Mouse (Mus musculus) lung, embryonic 16.5 days (tissue): ENCODE measurements around the gene Pigs. TPM values are rescaled to one million over a fixed set of nuclear protein-coding genes. Genes with fewer than 3 reads are reported as not detected.

Experiments used
- ATAC-seq: fragments of 200-750 bp; cut with Nextera tagmentation; 2 replicates; pipeline ENCODE4 v1.8.0; 2017; ENCODE audit warnings: low read depth, mild to moderate bottlenecking, moderate library complexity
- H3K27ac ChIP-seq: fragments of 300-500 bp; sonication (generic); 2 replicates; pipeline ENCODE4 v1.5.1; 2014; ENCODE audit warnings: mild to moderate bottlenecking, control low read depth, low read length
- H3K27me3 ChIP-seq: fragments of 300-500 bp; sonication (generic); 2 replicates; pipeline ENCODE4 v1.6.1; 2014; ENCODE audit warnings: low read depth, low read length, mixed read lengths; ENCODE audit not compliant: control insufficient read depth, insufficient read depth
- H3K36me3 ChIP-seq: fragments of 300-500 bp; sonication (generic); 2 replicates; pipeline ENCODE4 v1.6.1; 2014; ENCODE audit warnings: low read length; ENCODE audit not compliant: control insufficient read depth, insufficient read depth
- H3K4me1 ChIP-seq: fragments of 300-500 bp; sonication (generic); replicated peaks from 2 replicates; pipeline ENCODE4 v1.6.1; 2014; ENCODE audit warnings: low read length, mixed read lengths; ENCODE audit not compliant: control insufficient read depth, insufficient read depth
- H3K4me2 ChIP-seq: fragments of 300-500 bp; sonication (generic); 2 replicates; pipeline ENCODE4 v1.6.1; 2014; ENCODE audit warnings: low read depth, low read length, control low read depth
- H3K4me3 ChIP-seq: fragments of 300-500 bp; sonication (generic); 2 replicates; pipeline ENCODE4 v1.5.1; 2014; ENCODE audit warnings: mild to moderate bottlenecking, low read length, control low read depth
- H3K9ac ChIP-seq: fragments of 300-500 bp; sonication (generic); 2 replicates; pipeline ENCODE4 v1.6.1; 2014; ENCODE audit warnings: low read length, control low read depth
- H3K9me3 ChIP-seq: fragments of 300-500 bp; sonication (generic); 2 replicates; pipeline ENCODE4 v1.6.1; 2016; ENCODE audit warnings: low read length; ENCODE audit not compliant: control insufficient read depth
- WGBS: fragments of 180-500 bp; shearing (Covaris S2); extraction: QIAGEN DNeasy Blood & Tissue Kit; methylation state at CpG from one replicate; pipeline ENCODE4 v1.1.7; 2014; 5-methylcytosine and 5-hydroxymethylcytosine counted together
- polyA plus RNA-seq: library from polyadenylated mRNA; unstranded; fragments of >200 nt; fragmentation: Nextera tagmentation; extraction: Ambion mirVana; gene quantifications from 2 replicates; pipeline ENCODE4 v1.2.1, GENCODE M21; 2015

Pigs gene
- polyA plus RNA-seq, 1 experiment from 2014 or later = 84.8 TPM

DNA sequence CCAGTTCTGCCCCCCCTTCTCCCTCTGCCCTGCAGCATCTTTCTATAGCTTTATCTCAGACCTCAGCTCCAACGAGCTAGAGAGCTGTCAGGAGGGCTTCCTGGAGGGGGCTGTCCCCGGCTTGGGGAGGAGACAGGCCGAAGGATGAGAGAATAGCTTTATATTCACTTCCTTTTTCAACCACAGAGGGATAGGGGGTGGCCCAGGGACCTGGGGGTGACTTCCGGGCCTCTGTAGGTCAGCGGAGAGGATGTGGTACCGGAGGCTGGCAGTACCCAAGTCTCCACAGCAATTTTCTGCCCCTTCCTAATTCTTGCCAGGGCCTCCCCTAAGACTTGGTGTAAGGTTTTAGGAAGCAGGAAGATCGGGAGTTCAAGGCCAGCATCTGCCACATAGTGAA, 17.6 kb downstream of the Pigs start:
- no peak overlapping the region for H3K27ac ChIP-seq
- H3K4me1 ChIP-seq = peaks cover 25% of the 10 kb centered on the region
- H3K9me3 ChIP-seq = no peaks in the 10 kb centered on the region
- ATAC-seq = no peak
- H3K4me3 ChIP-seq = no peak overlapping the region
- H3K4me2 ChIP-seq = no peak overlapping the region
- H3K9ac ChIP-seq = no peak overlapping the region
- no peaks in the 10 kb centered on the region for H3K27me3 ChIP-seq
- 64% methylated on average over 7 of the region's 7 CpGs for WGBS
- no peaks in the 10 kb centered on the region for H3K36me3 ChIP-seq

DNA sequence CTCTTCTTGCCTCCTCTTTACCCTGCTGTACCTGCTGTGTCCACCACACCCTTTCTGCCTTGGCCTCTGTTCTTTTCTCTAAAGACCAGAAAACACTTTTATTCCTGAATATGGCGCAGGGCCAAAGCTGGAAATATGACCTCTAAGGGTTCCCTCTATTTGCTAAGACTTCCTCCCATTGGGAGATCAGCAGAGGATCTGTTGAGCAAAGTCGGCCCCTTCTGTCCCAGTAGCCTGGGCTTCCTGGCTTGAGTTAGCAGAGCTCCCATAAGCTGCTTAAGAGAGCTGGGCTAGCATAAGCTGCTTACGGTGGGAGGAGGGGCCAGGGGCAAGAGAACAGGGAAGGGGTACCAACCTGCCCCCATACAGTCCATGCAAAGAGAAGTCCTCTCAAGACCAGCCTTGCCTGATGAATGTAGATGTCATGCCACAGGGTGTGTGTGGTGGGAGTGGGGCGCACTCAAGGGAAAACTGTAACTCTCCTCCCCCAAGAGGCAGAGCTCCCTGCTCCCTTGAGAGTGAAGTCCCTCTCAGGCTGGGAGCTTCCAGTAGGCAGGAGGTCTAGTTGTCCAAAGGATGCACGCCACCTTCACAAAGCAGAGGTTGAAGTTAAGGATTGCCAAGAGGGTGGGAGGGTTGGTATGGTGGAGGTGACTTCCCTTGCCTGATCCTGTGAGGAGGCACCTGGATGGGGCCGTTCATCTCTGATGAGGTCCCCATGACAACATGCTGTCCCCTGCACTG, 18.3 kb downstream of the Pigs start:
- H3K4me1 ChIP-seq = peaks cover 25% of the 10 kb centered on the region
- no peak overlapping the region for H3K4me2 ChIP-seq
- 70% methylated on average over 6 of the region's 6 CpGs for WGBS
- no peak overlapping the region for H3K4me3 ChIP-seq
- no peak overlapping the region for H3K9ac ChIP-seq
- no peaks in the 10 kb centered on the region for H3K27me3 ChIP-seq
- no peaks in the 10 kb centered on the region for H3K36me3 ChIP-seq
- no peak overlapping the region for H3K27ac ChIP-seq
- ATAC-seq = no peak
- H3K9me3 ChIP-seq = no peaks in the 10 kb centered on the region

DNA sequence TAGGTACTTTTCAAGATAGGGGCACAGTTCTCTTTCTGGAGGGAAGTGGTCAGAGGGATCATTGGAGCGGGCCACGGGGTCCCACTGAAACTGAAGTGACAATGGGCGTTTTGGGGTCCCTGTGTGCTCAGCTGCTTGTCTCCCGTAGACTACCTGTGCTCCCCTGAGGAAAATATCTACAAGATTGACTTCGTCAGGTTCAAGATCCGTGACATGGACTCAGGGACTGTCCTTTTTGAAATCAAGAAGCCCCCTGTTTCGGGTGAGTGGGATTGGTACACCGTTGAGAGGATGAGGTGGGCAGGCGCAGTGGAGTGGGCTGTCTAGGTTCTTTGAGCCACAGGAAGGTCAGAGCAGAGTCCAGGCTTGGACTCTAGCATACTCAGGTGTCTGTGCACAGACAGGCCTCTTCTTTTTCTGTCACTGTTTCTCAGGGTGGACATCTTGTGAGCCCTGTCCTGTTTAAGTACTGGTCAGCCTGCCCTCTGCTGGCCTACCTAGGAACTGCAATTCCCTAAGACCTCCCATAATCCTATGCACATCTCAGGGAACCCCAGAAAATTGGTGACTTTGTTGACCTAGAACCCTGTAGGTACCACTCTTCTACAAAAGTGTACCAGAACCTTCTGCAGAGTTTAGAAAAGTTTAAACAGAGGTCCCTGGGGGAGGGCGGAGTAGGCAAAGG, 19.0 kb downstream of the Pigs start:
- Histone ChIP-seq H3K27me3 (no peaks in the 10 kb centered on the region), H3K4me3 (no peak overlapping the region), H3K9ac (no peak overlapping the region), H3K36me3 (no peaks in the 10 kb centered on the region), H3K9me3 (no peaks in the 10 kb centered on the region), H3K4me1 (peaks cover 25% of the 10 kb centered on the region), H3K27ac (no peak overlapping the region), H3K4me2 (no peak overlapping the region)
- ATAC-seq = 0 out of 2 replicates have a peak, but pooled peaks have one; percentile 16
- WGBS = 90% methylated on average over 10 of the region's 10 CpGs

DNA sequence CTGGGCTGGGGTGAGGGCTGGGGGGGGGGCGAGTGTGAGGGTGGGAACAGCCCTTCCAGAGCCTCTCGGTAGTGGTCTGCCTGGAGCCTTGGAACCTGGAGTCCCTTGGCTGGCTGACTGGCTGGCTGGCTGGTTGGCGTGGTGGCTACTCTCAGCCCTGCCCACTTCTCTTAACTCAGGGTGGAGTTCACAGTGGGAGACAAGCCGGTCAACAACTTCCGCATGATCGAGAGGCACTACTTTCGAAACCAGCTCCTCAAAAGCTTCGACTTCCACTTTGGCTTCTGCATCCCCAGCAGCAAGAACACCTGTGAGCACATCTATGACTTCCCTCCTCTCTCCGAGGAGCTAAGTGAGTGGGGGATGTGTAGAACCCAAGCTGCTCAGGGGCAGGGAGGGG, 19.7 kb downstream of the Pigs start:
- Histone ChIP-seq H3K4me3 (no peak overlapping the region), H3K27ac (no peak overlapping the region), H3K4me2 (no peak overlapping the region), H3K9me3 (no peaks in the 10 kb centered on the region), H3K9ac (no peak overlapping the region), H3K36me3 (no peaks in the 10 kb centered on the region), H3K27me3 (no peaks in the 10 kb centered on the region), H3K4me1 (peaks cover 25% of the 10 kb centered on the region)
- ATAC-seq = no peak
- WGBS = 75% methylated on average over 9 of the region's 9 CpGs

DNA sequence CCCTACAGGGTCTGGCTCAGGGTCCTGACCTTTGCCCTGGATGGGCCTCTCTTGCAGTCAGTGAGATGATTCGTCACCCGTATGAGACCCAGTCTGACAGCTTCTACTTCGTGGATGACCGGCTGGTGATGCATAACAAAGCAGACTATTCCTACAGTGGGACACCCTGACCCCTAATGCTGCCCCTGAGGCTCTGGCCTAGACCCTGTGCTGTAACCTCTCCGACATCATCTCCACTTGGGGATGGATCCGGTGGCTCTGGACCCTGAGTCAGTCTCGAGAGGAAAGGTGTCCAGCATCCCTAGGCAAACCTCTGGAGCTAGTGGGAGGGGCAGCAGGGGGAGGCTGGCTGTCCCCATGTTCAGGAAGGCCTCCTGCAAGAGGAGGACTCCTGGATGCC, 20.3 kb downstream of the Pigs start:
- Histone ChIP-seq H3K9me3 (no peaks in the 10 kb centered on the region), H3K9ac (no peak overlapping the region), H3K4me3 (no peak overlapping the region), H3K27ac (no peak overlapping the region), H3K36me3 (no peaks in the 10 kb centered on the region), H3K4me1 (peaks cover 23% of the 10 kb centered on the region), H3K4me2 (no peak overlapping the region), H3K27me3 (no peaks in the 10 kb centered on the region)
- no peak for ATAC-seq
- 45% methylated on average over 7 of the region's 7 CpGs for WGBS

DNA sequence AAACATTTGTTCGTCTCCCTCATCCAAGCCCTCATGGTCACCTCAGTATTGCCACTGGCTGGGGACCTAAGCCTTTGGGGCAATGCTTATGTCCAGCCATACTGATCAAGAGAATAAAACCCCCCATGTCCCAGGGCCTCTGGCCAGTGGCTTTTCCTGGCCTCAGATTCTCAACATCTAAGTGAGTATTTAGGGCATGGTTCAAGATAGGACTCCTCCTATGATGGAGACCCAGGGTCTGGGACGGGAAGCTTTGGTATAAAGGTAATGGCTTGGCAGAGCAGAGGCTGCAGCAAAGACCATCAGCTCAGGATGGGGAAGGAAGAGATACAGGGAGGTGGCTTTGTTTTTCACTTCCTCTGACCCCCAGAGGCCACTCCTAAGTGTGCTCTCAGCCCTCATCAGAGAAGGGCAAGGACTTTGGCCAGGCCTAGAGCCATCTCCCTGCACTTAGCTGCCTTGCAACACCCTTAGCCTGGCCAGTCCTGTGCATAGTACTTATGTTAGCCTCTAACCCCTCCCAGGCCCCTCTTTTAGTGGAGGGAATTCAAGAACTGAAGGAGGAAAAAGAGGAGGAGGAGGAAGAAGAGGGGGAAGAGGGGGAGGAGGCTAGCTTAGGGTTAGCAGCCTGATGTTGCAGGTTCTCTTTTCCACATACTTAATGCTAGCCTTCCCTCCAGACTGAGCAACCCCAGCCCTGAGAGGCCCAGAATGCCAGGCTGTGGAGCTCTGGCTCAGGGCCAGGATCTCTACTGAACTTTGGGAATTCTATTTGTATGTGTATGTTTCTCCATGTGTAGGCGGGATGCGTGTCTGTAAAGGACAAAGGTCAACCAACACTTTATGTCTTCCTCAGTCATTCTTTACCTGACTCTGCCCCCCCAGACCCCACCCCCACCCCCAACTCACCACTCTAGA, 21.5 kb downstream of the Pigs start:
- Histone ChIP-seq H3K9me3 (no peaks in the 10 kb centered on the region), H3K4me3 (no peak overlapping the region), H3K4me1 (peaks cover 15% of the 10 kb centered on the region), H3K9ac (no peak overlapping the region), H3K4me2 (no peak overlapping the region), H3K27me3 (no peaks in the 10 kb centered on the region), H3K27ac (no peak overlapping the region), H3K36me3 (no peaks in the 10 kb centered on the region)
- no peak for ATAC-seq
- 56% methylated on average over 4 of the region's 4 CpGs for WGBS

DNA sequence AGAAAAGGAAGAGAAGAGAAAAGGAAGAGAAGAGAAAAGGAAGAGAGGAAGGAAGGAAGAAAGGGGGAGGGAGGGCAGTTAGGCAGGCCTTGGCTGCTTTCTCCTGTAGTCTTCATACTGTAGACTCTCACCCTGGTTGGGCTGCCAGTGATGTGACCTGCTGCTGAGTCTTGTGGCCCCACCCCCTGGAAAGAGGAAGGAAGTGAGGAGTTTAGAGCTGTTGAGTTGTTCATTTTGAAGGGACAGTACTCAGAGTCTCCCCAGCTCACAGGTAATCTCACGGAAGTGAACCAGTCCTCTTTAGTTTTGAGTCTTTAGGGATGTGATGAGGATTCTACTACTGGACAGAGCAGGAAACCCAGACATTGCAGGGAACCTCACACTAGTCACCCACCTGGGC, 24.9 kb downstream of the Pigs start:
- H3K27me3 ChIP-seq = no peaks in the 10 kb centered on the region
- no peak overlapping the region for H3K4me3 ChIP-seq
- H3K9ac ChIP-seq = no peak overlapping the region
- no peaks in the 10 kb centered on the region for H3K9me3 ChIP-seq
- H3K27ac ChIP-seq = no peak overlapping the region
- WGBS = 63% methylated on average over 1 of the region's 1 CpGs
- H3K4me1 ChIP-seq = peaks cover 6% of the 10 kb centered on the region; the same call in 1 of the 2 replicates
- ATAC-seq = no peak
- no peak overlapping the region for H3K4me2 ChIP-seq
- H3K36me3 ChIP-seq = no peaks in the 10 kb centered on the region

DNA sequence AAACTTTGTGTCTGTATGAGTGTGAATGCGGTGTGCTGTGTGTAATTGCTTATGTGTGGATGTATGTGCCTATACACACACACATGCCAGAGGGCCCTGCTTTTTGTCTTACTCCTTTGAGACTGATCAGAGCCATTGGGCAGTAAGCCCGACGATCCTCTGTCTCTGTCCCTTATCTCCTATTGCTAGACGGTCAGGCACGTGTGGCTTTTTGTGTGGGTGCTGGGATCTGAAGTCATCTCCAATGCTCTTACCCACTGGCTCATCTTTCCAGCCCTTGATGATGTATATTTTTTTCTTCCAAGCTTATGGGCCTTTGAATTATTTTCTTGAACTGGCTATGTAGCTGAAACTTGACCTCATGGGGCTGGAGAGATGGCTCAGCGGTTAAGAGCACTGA, 26.7 kb downstream of the Pigs start:
- Histone ChIP-seq H3K36me3 (no peaks in the 10 kb centered on the region), H3K4me1 (peaks cover under 1% of the 10 kb centered on the region; the same call in 1 of the 2 replicates), H3K9ac (no peak overlapping the region), H3K27me3 (no peaks in the 10 kb centered on the region), H3K9me3 (no peaks in the 10 kb centered on the region), H3K27ac (no peak overlapping the region), H3K4me2 (no peak overlapping the region), H3K4me3 (no peak overlapping the region)
- ATAC-seq = no peak
- 75% methylated on average over 6 of the region's 6 CpGs for WGBS
